8 mouse cellular contexts compared by ENCODE assay signal in the genomic region with DNA sequence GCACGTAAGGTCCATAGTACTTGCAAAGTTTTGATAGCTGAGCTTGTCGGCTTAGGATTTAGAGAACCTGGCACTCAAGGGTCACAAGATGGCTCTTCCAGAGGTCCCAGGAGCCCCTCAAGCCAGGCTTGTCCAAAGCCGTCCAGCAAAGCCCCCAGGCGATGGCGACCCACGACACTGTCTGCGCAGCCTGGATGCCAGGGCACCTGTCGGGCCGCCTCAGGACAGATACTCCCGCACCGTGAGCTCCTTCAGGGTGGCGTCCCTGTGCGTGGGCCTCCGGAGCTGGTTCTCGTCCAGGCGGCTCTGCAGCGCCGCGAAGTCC. TPM values are rescaled to one million over a fixed set of nuclear protein-coding genes. Genes with fewer than 3 reads are reported as not detected.
DNase-seq lines count a peak whose midpoint lies in the region; ATAC-seq and TF ChIP-seq lines count a peak whose summit lies in the region.
"Had no signal": no experiment of that assay in that cellular context is flagged by ENCODE, and none has a peak within 500 bp of the region (broad histone marks: within the 10 kb centered on the region; RNA-seq: fewer than 3 reads in every experiment).

No protein-coding gene starts in this region.

- peak overlapping the region; percentile 78 for H3K4me2 ChIP-seq in forebrain, embryonic 13.5 days
- peak overlapping the region; percentile 90 for H3K4me2 ChIP-seq in limb, embryonic 12.5 days
- H3K4me2 ChIP-seq in neural tube, embryonic 15.5 days, result peak overlapping the region; percentile 94

- ATAC-seq in forebrain, embryonic 13.5 days, result no peak
- no peak for ATAC-seq in limb, embryonic 12.5 days (ENCODE audit: insufficient number of reproducible peaks, insufficient read depth, low FRiP score, low TSS enrichment, low read depth)
- no peak for ATAC-seq in neural tube, embryonic 15.5 days (ENCODE audit: low FRiP score)
- no peak for ATAC-seq in erythroid progenitor cell, adult 5-6 weeks (replicated peaks; ENCODE audit: low FRiP score, poor library complexity, severe bottlenecking)
- ATAC-seq: activated CD4-positive, CD25-positive, alpha-beta regulatory T cell, adult 4 months had no signal

- peak overlapping the region; percentile 73 for H3K9ac ChIP-seq in forebrain, embryonic 13.5 days
- H3K9ac ChIP-seq in limb, embryonic 12.5 days (replicated peaks), result peak overlapping the region; percentile 63
- H3K9ac ChIP-seq in neural tube, embryonic 15.5 days (replicated peaks), result peak overlapping the region; percentile 68

- DNase-seq in lung, adult 2 months, result no peak
- DNase-seq in lung, postnatal 25 days (ENCODE audit: low spot score), result no peak
- DNase-seq in adrenal gland, postnatal 14 days, result no peak

- 31% methylated on average over 19 of the region's 19 CpGs for WGBS in lung, adult 2 months
- WGBS in forebrain, embryonic 13.5 days, result 9% methylated on average over 19 of the region's 19 CpGs
- WGBS in limb, embryonic 12.5 days, result 11% methylated on average over 19 of the region's 19 CpGs
- WGBS in neural tube, embryonic 15.5 days, result 14% methylated on average over 19 of the region's 19 CpGs

- peaks cover 45% of the 10 kb centered on the region for H3K27me3 ChIP-seq in forebrain, embryonic 13.5 days
- peaks cover 47% of the 10 kb centered on the region for H3K27me3 ChIP-seq in limb, embryonic 12.5 days
- peaks cover 16% of the 10 kb centered on the region for H3K27me3 ChIP-seq in neural tube, embryonic 15.5 days (replicated peaks)

- no peak overlapping the region for H3K27ac ChIP-seq in forebrain, embryonic 13.5 days
- no peak overlapping the region for H3K27ac ChIP-seq in limb, embryonic 12.5 days
- H3K27ac ChIP-seq in neural tube, embryonic 15.5 days (replicated peaks), result peak overlapping the region; percentile 89

- H3K4me1 ChIP-seq in lung, adult 2 months (ENCODE audit: control insufficient read depth, insufficient read depth, low read length), result no peaks in the 10 kb centered on the region; the same call in 1 of the 2 replicates
- H3K4me1 ChIP-seq in forebrain, embryonic 13.5 days, result peaks cover 20% of the 10 kb centered on the region
- peaks cover 16% of the 10 kb centered on the region for H3K4me1 ChIP-seq in limb, embryonic 12.5 days (replicated peaks)
- H3K4me1 ChIP-seq in neural tube, embryonic 15.5 days, result peaks cover 13% of the 10 kb centered on the region

- H3K36me3 ChIP-seq in forebrain, embryonic 13.5 days (ENCODE audit: poor library complexity, severe bottlenecking), result no peaks in the 10 kb centered on the region
- H3K36me3 ChIP-seq in limb, embryonic 12.5 days, result no peaks in the 10 kb centered on the region
- no peaks in the 10 kb centered on the region for H3K36me3 ChIP-seq in neural tube, embryonic 15.5 days

- H3K4me3 ChIP-seq in lung, adult 2 months (replicated peaks; ENCODE audit: extremely low read depth, low read depth, low read length), result peak overlapping the region; percentile 63
- peak overlapping the region; percentile 46 for H3K4me3 ChIP-seq in forebrain, embryonic 13.5 days
- peak overlapping the region; percentile 53 for H3K4me3 ChIP-seq in limb, embryonic 12.5 days (replicated peaks)
- peak overlapping the region; percentile 56 for H3K4me3 ChIP-seq in neural tube, embryonic 15.5 days (replicated peaks)

- no peak for TF ChIP-seq POLR2A in lung, adult 2 months (IDR thresholded peaks at IDR 0.05; ENCODE audit: borderline replicate concordance, extremely low read depth, low read depth, low read length)

- no peak for TF ChIP-seq CTCF in lung, adult 2 months (IDR thresholded peaks at IDR 0.05; ENCODE audit: insufficient read depth, low read length)

- H3K9me3 ChIP-seq in forebrain, embryonic 13.5 days (replicated peaks), result no peaks in the 10 kb centered on the region
- H3K9me3 ChIP-seq in limb, embryonic 12.5 days, result no peaks in the 10 kb centered on the region
- no peaks in the 10 kb centered on the region for H3K9me3 ChIP-seq in neural tube, embryonic 15.5 days (replicated peaks)

RNA-seq across cellular contexts. Expression of a gene that starts 9.0 kb away (rescaled TPM):
- 11.5 and 16.8 TPM in 2 replicates for polyA plus RNA-seq in lung, adult 2 months (2012; rRNA removed)
- 0.47 and 0.80 TPM in 2 replicates for polyA plus RNA-seq in forebrain, embryonic 13.5 days (2015; fragmentation: Nextera tagmentation; extraction: Ambion mirVana)
- polyA plus RNA-seq in limb, embryonic 12.5 days (2016; fragmentation: Nextera tagmentation; extraction: Ambion mirVana), result 0.97 and 1.7 TPM in 2 replicates
- 1.2 and 2.4 TPM in 2 replicates for polyA plus RNA-seq in neural tube, embryonic 15.5 days (2015; fragmentation: Nextera tagmentation; extraction: Ambion mirVana)
- total RNA-seq in erythroid progenitor cell, adult 5-6 weeks (2015; ENCODE audit: low replicate concordance), result 15.5 and 21.8 TPM in 2 replicates
- total RNA-seq in erythroid progenitor cell, adult 5-6 weeks (2017; ENCODE audit: low replicate concordance), result 1.7 and 4.2 TPM in 2 replicates
- 1.0 and 5.4 TPM in 2 replicates for total RNA-seq in adrenal gland, postnatal 14 days (2021)

RNA-seq across cellular contexts. Expression of a gene that starts 20.2 kb away (rescaled TPM):
- 4.0 and 5.0 TPM in 2 replicates for polyA plus RNA-seq in lung, adult 2 months (2012; rRNA removed)
- polyA plus RNA-seq in forebrain, embryonic 13.5 days (2015; fragmentation: Nextera tagmentation; extraction: Ambion mirVana), result 0.06 and 0.10 TPM in 2 replicates
- polyA plus RNA-seq in limb, embryonic 12.5 days (2016; fragmentation: Nextera tagmentation; extraction: Ambion mirVana), result 0.18 and 0.33 TPM in 2 replicates
- polyA plus RNA-seq in neural tube, embryonic 15.5 days (2015; fragmentation: Nextera tagmentation; extraction: Ambion mirVana), result 0.09 and 0.12 TPM in 2 replicates
- 4.0 TPM in 1 of 2 replicates, not detected in the other for total RNA-seq in erythroid progenitor cell, adult 5-6 weeks (2015; ENCODE audit: low replicate concordance)
- 0.26 and 0.53 TPM in 2 replicates for total RNA-seq in erythroid progenitor cell, adult 5-6 weeks (2017; ENCODE audit: low replicate concordance)
- total RNA-seq in adrenal gland, postnatal 14 days (2021), result 0.64 and 0.78 TPM in 2 replicates
